ENCODE assay signal across 9 mouse cellular contexts in the genomic region with DNA sequence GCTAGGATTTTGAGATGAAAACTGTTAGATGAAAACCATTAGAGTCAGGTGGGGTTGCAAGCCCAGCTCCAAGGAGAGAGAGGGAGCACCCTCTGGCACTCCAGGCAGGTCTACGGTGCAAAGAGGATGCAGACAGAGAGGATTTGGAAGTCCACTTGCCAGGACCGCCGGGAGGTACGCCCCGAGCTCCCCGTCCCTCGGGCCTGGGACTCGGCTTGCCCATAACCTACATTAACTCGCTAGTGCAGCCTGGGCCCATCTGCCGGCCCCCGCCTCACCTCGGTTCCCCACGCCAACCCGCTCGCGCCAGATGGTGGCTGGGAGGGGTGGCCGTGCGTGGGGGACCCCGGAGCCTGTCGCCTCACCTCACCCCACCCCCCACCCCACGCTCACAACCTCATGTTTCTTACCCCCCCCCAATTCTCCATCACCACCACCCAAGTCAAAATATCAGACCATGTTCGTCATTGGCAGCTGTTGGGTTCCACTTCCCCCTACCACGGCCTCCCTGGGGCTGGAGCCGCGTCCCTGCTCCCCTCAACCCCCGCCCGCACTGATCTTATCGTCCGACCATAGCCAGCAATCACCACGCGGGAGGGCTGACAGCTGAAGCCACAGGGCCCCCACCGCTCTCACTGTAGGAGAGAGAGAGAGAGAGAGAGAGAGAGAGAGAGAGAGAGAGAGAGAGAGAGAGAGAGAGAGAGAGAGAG. TPM values are rescaled to one million over a fixed set of nuclear protein-coding genes. Genes with fewer than 3 reads are reported as not detected.
A peak's percentile ranks its signal among the peaks of the same experiment; 100 is the strongest.
DNase-seq lines count a peak whose midpoint lies in the region; ATAC-seq lines count a peak whose summit lies in the region.
"Had no signal": no experiment of that assay in that cellular context is flagged by ENCODE, and none has a peak within 500 bp of the region (broad histone marks: within the 10 kb centered on the region; RNA-seq: fewer than 3 reads in every experiment).

No protein-coding gene starts in this region.

- peak overlapping the region; percentile 52 for H3K4me3 ChIP-seq in kidney, embryonic 15.5 days (replicated peaks)
- H3K4me3 ChIP-seq in forebrain, embryonic 14.5 days (ENCODE audit: low read depth, low read length), result no peak overlapping the region
- peak overlapping the region; percentile 51 for H3K4me3 ChIP-seq in limb, embryonic 13.5 days

- no peaks in the 10 kb centered on the region for H3K9me3 ChIP-seq in kidney, embryonic 15.5 days (replicated peaks)
- H3K9me3 ChIP-seq in forebrain, embryonic 14.5 days (replicated peaks; ENCODE audit: control insufficient read depth, low read length), result no peaks in the 10 kb centered on the region
- no peaks in the 10 kb centered on the region for H3K9me3 ChIP-seq in limb, embryonic 13.5 days

- WGBS in kidney, embryonic 15.5 days, result 11% methylated on average over 32 of the region's 32 CpGs
- 3% methylated on average over 32 of the region's 32 CpGs for WGBS in forebrain, embryonic 14.5 days
- whole genome bisulfite sequencing in limb, embryonic 13.5 days, result 2% methylated on average over 27 of the region's 32 CpGs

- H3K27me3 ChIP-seq in kidney, embryonic 15.5 days, result peaks cover 94% of the 10 kb centered on the region
- peaks cover 90% of the 10 kb centered on the region for H3K27me3 ChIP-seq in forebrain, embryonic 14.5 days (replicated peaks; ENCODE audit: control insufficient read depth, insufficient read depth, low read length)
- peaks cover 95% of the 10 kb centered on the region for H3K27me3 ChIP-seq in limb, embryonic 13.5 days

- H3K4me2 ChIP-seq in kidney, embryonic 15.5 days, result peak overlapping the region; percentile 85
- H3K4me2 ChIP-seq in forebrain, embryonic 14.5 days (ENCODE audit: low read length), result peak overlapping the region; percentile 68
- peak overlapping the region; percentile 89 for H3K4me2 ChIP-seq in limb, embryonic 13.5 days (replicated peaks)

- H3K9ac ChIP-seq in kidney, embryonic 15.5 days, result no peak overlapping the region
- 0 out of 2 replicates have a peak overlapping the region, but pooled peaks have one; percentile 21 for H3K9ac ChIP-seq in forebrain, embryonic 14.5 days (ENCODE audit: low read length)
- no peak overlapping the region for H3K9ac ChIP-seq in limb, embryonic 13.5 days

- DNase-seq in kidney, postnatal 36 days, result no peak
- no peak for DNase-seq in forebrain, embryonic 14.5 days (ENCODE audit: low spot score)
- no peak for DNase-seq in right cerebral cortex, postnatal 14 days
- DNase-seq in adrenal gland, postnatal 14 days, result no peak

- no peaks in the 10 kb centered on the region for H3K36me3 ChIP-seq in kidney, embryonic 15.5 days
- no peaks in the 10 kb centered on the region for H3K36me3 ChIP-seq in forebrain, embryonic 14.5 days (ENCODE audit: control insufficient read depth, insufficient read depth, low read length)
- H3K36me3 ChIP-seq in limb, embryonic 13.5 days, result no peaks in the 10 kb centered on the region

- peaks cover 69% of the 10 kb centered on the region for H3K4me1 ChIP-seq in kidney, embryonic 15.5 days
- peaks cover 37% of the 10 kb centered on the region for H3K4me1 ChIP-seq in forebrain, embryonic 14.5 days (ENCODE audit: control insufficient read depth, insufficient read depth, low read length)
- H3K4me1 ChIP-seq in limb, embryonic 13.5 days, result peaks cover 58% of the 10 kb centered on the region

- no peak for ATAC-seq in kidney, embryonic 15.5 days (replicated peaks; ENCODE audit: low FRiP score)
- ATAC-seq in forebrain, embryonic 14.5 days, result no peak
- no peak for ATAC-seq in limb, embryonic 13.5 days (ENCODE audit: low FRiP score, low read depth)
- ATAC-seq in neutrophil, adult 5-6 weeks (ENCODE audit: extremely low read depth, insufficient number of reproducible peaks, low FRiP score, poor library complexity, severe bottlenecking), result peak; percentile 28; the same call in 1 of the 2 replicates
- no peak for ATAC-seq in megakaryocyte-erythroid progenitor cell, adult 5-6 weeks (replicated peaks; ENCODE audit: low FRiP score, low TSS enrichment, poor library complexity, severe bottlenecking)
- ATAC-seq: Patski had no signal

- no peak overlapping the region for H3K27ac ChIP-seq in kidney, embryonic 15.5 days
- H3K27ac ChIP-seq in forebrain, embryonic 14.5 days (ENCODE audit: low read depth, low read length), result no peak overlapping the region
- H3K27ac ChIP-seq in limb, embryonic 13.5 days, result no peak overlapping the region

RNA-seq across cellular contexts. Expression of gene Dll4, which starts 1.6 kb away (rescaled TPM):
- 9.9 and 10.5 TPM in 2 replicates for polyA plus RNA-seq in kidney, embryonic 15.5 days (2015; fragmentation: Nextera tagmentation; extraction: Ambion mirVana)
- polyA plus RNA-seq in forebrain, embryonic 14.5 days (2014; fragmentation: Nextera tagmentation; extraction: Ambion mirVana), result 2.9 and 3.8 TPM in 2 replicates
- polyA plus RNA-seq in limb, embryonic 13.5 days (2015; fragmentation: Nextera tagmentation; extraction: Ambion mirVana), result 5.4 TPM in 2 replicates
- total RNA-seq in neutrophil, adult 5-6 weeks (2017), result not detected in 2 replicates
- 13.7 and 14.4 TPM in 2 replicates for total RNA-seq in adrenal gland, postnatal 14 days (2021)
- not detected in 2 replicates for total RNA-seq in megakaryocyte-erythroid progenitor cell, adult 5-6 weeks (2014; fragmentation: Nextera tagmentation)
- total RNA-seq in megakaryocyte-erythroid progenitor cell, adult 5-6 weeks (2017), result not detected in 2 replicates

RNA-seq across cellular contexts. Expression of gene Chac1, which starts 27.0 kb away (rescaled TPM):
- polyA plus RNA-seq in kidney, embryonic 15.5 days (2015; fragmentation: Nextera tagmentation; extraction: Ambion mirVana), result 0.91 and 0.98 TPM in 2 replicates
- polyA plus RNA-seq in forebrain, embryonic 14.5 days (2014; fragmentation: Nextera tagmentation; extraction: Ambion mirVana), result 3.5 and 3.8 TPM in 2 replicates
- polyA plus RNA-seq in limb, embryonic 13.5 days (2015; fragmentation: Nextera tagmentation; extraction: Ambion mirVana), result 0.70 and 1.0 TPM in 2 replicates
- total RNA-seq in neutrophil, adult 5-6 weeks (2017), result 18.5 and 18.9 TPM in 2 replicates
- total RNA-seq in adrenal gland, postnatal 14 days (2021), result 3.7 and 6.2 TPM in 2 replicates
- not detected in 2 replicates for total RNA-seq in megakaryocyte-erythroid progenitor cell, adult 5-6 weeks (2014; fragmentation: Nextera tagmentation)
- total RNA-seq in megakaryocyte-erythroid progenitor cell, adult 5-6 weeks (2017), result not detected in 2 replicates

RNA-seq across cellular contexts. Expression of gene Vps18, which starts 35.5 kb away (rescaled TPM):
- 17.6 and 19.6 TPM in 2 replicates for polyA plus RNA-seq in kidney, embryonic 15.5 days (2015; fragmentation: Nextera tagmentation; extraction: Ambion mirVana)
- 12.0 and 19.9 TPM in 2 replicates for polyA plus RNA-seq in forebrain, embryonic 14.5 days (2014; fragmentation: Nextera tagmentation; extraction: Ambion mirVana)
- 21.0 and 21.5 TPM in 2 replicates for polyA plus RNA-seq in limb, embryonic 13.5 days (2015; fragmentation: Nextera tagmentation; extraction: Ambion mirVana)
- 21.4 and 21.6 TPM in 2 replicates for total RNA-seq in neutrophil, adult 5-6 weeks (2017)
- 18.1 and 18.6 TPM in 2 replicates for total RNA-seq in adrenal gland, postnatal 14 days (2021)
- total RNA-seq in megakaryocyte-erythroid progenitor cell, adult 5-6 weeks (2014; fragmentation: Nextera tagmentation), result 9.0 and 13.1 TPM in 2 replicates
- 6.5 and 12.4 TPM in 2 replicates for total RNA-seq in megakaryocyte-erythroid progenitor cell, adult 5-6 weeks (2017)

RNA-seq across cellular contexts. Expression of gene Rhov, which starts 52.9 kb away (rescaled TPM):
- polyA plus RNA-seq in kidney, embryonic 15.5 days (2015; fragmentation: Nextera tagmentation; extraction: Ambion mirVana), result 0.72 and 1.1 TPM in 2 replicates
- polyA plus RNA-seq in forebrain, embryonic 14.5 days (2014; fragmentation: Nextera tagmentation; extraction: Ambion mirVana), result 8.5 and 12.7 TPM in 2 replicates
- polyA plus RNA-seq in limb, embryonic 13.5 days (2015; fragmentation: Nextera tagmentation; extraction: Ambion mirVana), result 11.1 and 11.5 TPM in 2 replicates
- 2.7 and 3.1 TPM in 2 replicates for total RNA-seq in neutrophil, adult 5-6 weeks (2017)
- 0.41 TPM in 1 of 2 replicates, not detected in the other for total RNA-seq in adrenal gland, postnatal 14 days (2021)
- not detected in 2 replicates for total RNA-seq in megakaryocyte-erythroid progenitor cell, adult 5-6 weeks (2014; fragmentation: Nextera tagmentation)
- not detected in 2 replicates for total RNA-seq in megakaryocyte-erythroid progenitor cell, adult 5-6 weeks (2017)

Comparison
In these comparisons a context has a peak if more than half of its experiments do, and no peak if none do; other contexts are left out.
1. RNA of gene Dll4, which starts 1.6 kb away (total RNA-seq): 13.7 to 14.4 TPM in adrenal gland, postnatal 14 days; not detected in neutrophil, adult 5-6 weeks and not detected in megakaryocyte-erythroid progenitor cell, adult 5-6 weeks; every median in the first group is over 10 times any median in the second.
2. Peak in every context shown above with its lines, with median percentiles within 50 percentile points of each other: H3K4me2 ChIP-seq.